Mouse (Mus musculus): ENCODE measurements around the gene Vmn2r33. TPM values are rescaled to one million over a fixed set of nuclear protein-coding genes. Genes with fewer than 3 reads are reported as not detected.
"Not testable (repeated sequence)": the region's sequence is repeated elsewhere in the genome, so short reads cannot be mapped to it uniquely, and the experiment has no call there.

The Vmn2r33 gene
- total RNA-seq (2021): not detected
- long read RNA-seq, experiment 1: 0 reads
- long read RNA-seq, experiment 2: 0 reads

- DNase-seq; intact Hi-C loops (cut with DNase I; ENCODE audit: low total_unique reads): not testable (repeated sequence)
Observed at GRCm38 (mm10) chr7:7566686-7567085, at the start of gene Vmn2r33. TSS of gene Vmn2r33 (minus strand) at chr7:7566786.

Other genes with a start within 250 kb of the Vmn2r33 start
- gene Vmn2r30, start 229.2 kb downstream of the Vmn2r33 start, total RNA-seq (2021): not detected
- not detected for gene Gm45783, start 192.2 kb downstream of the Vmn2r33 start, total RNA-seq (2021)
- gene Vmn2r31, start 167.1 kb downstream of the Vmn2r33 start, total RNA-seq (2021): not detected
- gene Vmn2r32, start 86.8 kb downstream of the Vmn2r33 start, total RNA-seq (2021): not detected
- not detected for gene Vmn2r34, start 122.7 kb upstream of the Vmn2r33 start, total RNA-seq (2021)